Mouse (Mus musculus) spleen, adult 2 months (tissue): ENCODE measurements around the gene Arid1b.

Experiments used
- CTCF ChIP-seq: fragments of 200-500 bp; IDR thresholded peaks from 2 replicates; pipeline ENCODE4 v1.5.1; 2011; ENCODE audit warnings: mild to moderate bottlenecking, inconsistent platforms; ENCODE audit not compliant: insufficient read depth, insufficient read length, insufficient replicate concordance; ENCODE audit errors: extremely low read depth
- POLR2A ChIP-seq: fragments of 200-500 bp; IDR thresholded peaks from 2 replicates; pipeline ENCODE4 v1.6.1; 2011; ENCODE audit warnings: low read depth, low read length, inconsistent platforms

DNA sequence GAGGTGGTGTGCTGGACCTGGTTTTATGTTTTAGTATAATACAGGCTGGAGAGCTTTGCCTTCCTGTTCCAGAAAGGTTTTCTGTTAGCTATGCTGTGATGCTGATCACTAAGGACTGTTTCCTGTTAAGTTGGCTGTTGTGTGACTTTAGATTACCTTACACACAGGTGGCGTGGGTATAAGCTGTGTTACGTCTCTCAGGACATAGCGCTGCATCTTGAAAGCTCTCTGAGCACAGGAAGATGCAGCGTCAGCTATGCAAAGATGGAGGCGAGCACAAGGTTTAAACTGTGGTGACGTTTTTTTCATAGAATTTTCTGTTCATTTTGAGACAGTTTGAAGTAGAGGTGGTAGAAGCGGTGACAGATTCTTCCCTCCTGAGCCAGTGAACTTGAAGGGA lies 174.5 kb downstream of the Arid1b start:
- no peak for TF ChIP-seq CTCF
- no peak for TF ChIP-seq POLR2A
